Mouse (Mus musculus) lung, postnatal 0 days (tissue): ENCODE measurements at regions not wholly inside any gene's neighbourhood (a gene's known extent, or its start where the extent isn't known, plus 50 kb on each side); places are given as distances from the start of the nearest gene placed in this dataset.

Experiments used
- CTCF ChIP-seq: IDR thresholded peaks from 2 replicates; pipeline ENCODE4 v1.5.1; 2016; ENCODE audit warnings: antibody characterized with exemption, mild to moderate bottlenecking
- EP300 ChIP-seq: IDR thresholded peaks from 2 replicates; pipeline ENCODE4 v1.6.1; 2016; ENCODE audit warnings: antibody characterized with exemption, mild to moderate bottlenecking, control low read depth

DNA sequence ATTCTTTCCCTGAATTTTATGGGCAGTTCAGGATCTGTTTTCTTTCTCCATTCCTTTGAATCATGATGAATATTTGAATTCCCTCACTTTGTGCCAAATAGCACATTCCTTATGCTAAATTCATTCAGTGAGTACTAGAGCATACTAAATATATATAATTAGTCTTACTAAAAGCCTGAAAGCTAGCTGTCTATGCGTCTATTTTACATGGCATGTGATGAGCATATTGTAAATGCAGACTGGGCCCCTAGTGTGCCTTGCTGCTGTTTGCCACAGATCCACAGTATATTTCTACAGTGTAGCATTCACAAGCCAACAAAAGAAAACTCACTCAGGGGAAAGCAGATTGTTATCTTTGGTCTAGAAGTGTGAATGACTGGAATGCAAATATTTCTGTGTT lies 268.7 kb upstream of the Xrcc4 start:
- TF ChIP-seq CTCF (no peak), EP300 (no peak)
